Mouse (Mus musculus): Measurements from ENCODE around the gene Nucb1. TPM values are rescaled to one million over a fixed set of nuclear protein-coding genes. Genes with fewer than 3 reads are reported as not detected.

The Nucb1 gene
- polyA plus RNA-seq, 1 experiment from 2014 or later: 84.8 TPM

DNA sequence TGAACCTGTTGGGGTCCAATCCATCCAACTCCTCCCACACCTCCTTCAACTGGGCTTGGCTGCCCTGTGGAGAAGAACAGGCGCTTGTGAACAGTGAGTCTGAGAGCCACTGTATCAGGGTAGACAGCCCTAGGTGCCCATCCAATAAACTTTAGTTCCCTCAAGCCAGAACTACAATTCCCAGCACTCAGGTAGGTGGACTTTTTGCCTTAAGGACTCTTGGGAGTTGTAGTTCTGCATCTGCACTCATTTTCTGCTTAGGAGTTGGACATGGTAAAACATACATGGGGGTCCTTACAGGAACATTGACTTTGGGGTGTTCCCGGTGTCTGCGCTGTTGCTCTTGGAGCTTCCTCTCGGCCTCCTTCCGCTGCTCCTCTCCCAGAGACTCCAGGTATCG lies 11.8 kb downstream of the Nucb1 start:
- Histone ChIP-seq H3K4me3 (ENCODE audit: low read depth, low read length) (no peak overlapping the region), H3K4me1 (ENCODE audit: control insufficient read depth, insufficient read depth, low read length) (no peaks in the 10 kb centered on the region), H3K27me3 (ENCODE audit: control insufficient read depth, insufficient read depth, low read length) (no peaks in the 10 kb centered on the region), H3K9me3 (ENCODE audit: control insufficient read depth, low read length) (no peaks in the 10 kb centered on the region), H3K4me2 (no peak overlapping the region), H3K27ac (ENCODE audit: low read depth, low read length) (no peak overlapping the region), H3K36me3 (ENCODE audit: control insufficient read depth, insufficient read depth, low read length) (peaks cover 9% of the 10 kb centered on the region), H3K9ac (ENCODE audit: low read length) (no peak overlapping the region)
- WGBS: 95% methylated on average over 6 of the region's 6 CpGs
- DNase-seq (ENCODE audit: low spot score, missing footprints) (no peak), ATAC-seq (ENCODE audit: low FRiP score) (no peak)

GRCm38 (mm10) chr7:45494548-45494947 lies 15.7 kb downstream of the Nucb1 start:
- no peak for DNase-seq (ENCODE audit: low spot score, missing footprints)
- H3K36me3 ChIP-seq (ENCODE audit: control insufficient read depth, insufficient read depth, low read length): peaks cover 2% of the 10 kb centered on the region; the same call in 1 of the 2 replicates
- 87% methylated on average over 9 of the region's 9 CpGs for WGBS
- no peak overlapping the region for H3K4me3 ChIP-seq (ENCODE audit: low read depth, low read length)
- H3K9me3 ChIP-seq (ENCODE audit: control insufficient read depth, low read length): no peaks in the 10 kb centered on the region
- ATAC-seq (ENCODE audit: low FRiP score): no peak
- no peaks in the 10 kb centered on the region for H3K27me3 ChIP-seq (ENCODE audit: control insufficient read depth, insufficient read depth, low read length)
- H3K9ac ChIP-seq (ENCODE audit: low read length): no peak overlapping the region
- H3K4me2 ChIP-seq: no peak overlapping the region
- H3K4me1 ChIP-seq (ENCODE audit: control insufficient read depth, insufficient read depth, low read length): no peaks in the 10 kb centered on the region
- H3K27ac ChIP-seq (ENCODE audit: low read depth, low read length): no peak overlapping the region

GRCm38 (mm10) chr7:45492951-45493350 lies 17.3 kb downstream of the Nucb1 start:
- Histone ChIP-seq H3K4me1 (ENCODE audit: control insufficient read depth, insufficient read depth, low read length) (no peaks in the 10 kb centered on the region; the same call in 1 of the 2 replicates), H3K9me3 (ENCODE audit: control insufficient read depth, low read length) (no peaks in the 10 kb centered on the region), H3K4me3 (ENCODE audit: low read depth, low read length) (no peak overlapping the region), H3K27ac (ENCODE audit: low read depth, low read length) (no peak overlapping the region), H3K27me3 (ENCODE audit: control insufficient read depth, insufficient read depth, low read length) (no peaks in the 10 kb centered on the region), H3K4me2 (no peak overlapping the region), H3K9ac (ENCODE audit: low read length) (no peak overlapping the region), H3K36me3 (ENCODE audit: control insufficient read depth, insufficient read depth, low read length) (peaks cover 2% of the 10 kb centered on the region; the same call in 1 of the 2 replicates)
- 93% methylated on average over 5 of the region's 5 CpGs for WGBS
- no peak for DNase-seq (ENCODE audit: low spot score, missing footprints)
- no peak for ATAC-seq (ENCODE audit: low FRiP score)

DNA sequence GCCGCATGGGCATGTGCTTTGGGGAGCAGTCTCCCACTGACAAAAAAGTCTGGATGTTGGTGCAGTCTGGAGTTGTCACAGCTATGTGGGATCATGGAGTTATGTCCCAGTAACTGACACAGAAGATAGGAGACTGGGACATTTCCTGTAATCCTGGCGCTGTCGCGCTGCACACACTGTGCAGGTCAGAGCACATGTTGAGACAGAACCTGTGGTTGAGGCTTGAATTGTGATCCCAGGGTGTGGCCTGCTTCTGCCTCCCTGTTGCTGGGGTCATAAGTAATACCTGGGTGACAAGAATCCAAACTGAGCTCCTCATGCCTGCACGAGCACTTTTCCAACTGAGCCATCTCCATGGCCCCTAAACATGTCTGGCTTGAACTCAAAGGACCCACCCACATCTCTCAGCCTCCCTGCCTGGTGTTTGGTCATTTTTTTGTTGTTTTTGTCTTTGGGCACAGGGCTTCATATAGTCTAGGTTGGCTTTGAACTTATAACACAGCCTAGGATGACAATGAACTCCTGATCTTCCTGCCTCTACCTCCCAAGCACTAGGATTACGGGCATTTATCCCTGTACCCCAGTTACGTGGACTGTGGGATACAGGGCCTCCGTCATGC lies 17.9 kb downstream of the Nucb1 start:
- H3K4me1 ChIP-seq (ENCODE audit: control insufficient read depth, insufficient read depth, low read length): no peaks in the 10 kb centered on the region; the same call in 1 of the 2 replicates
- no peak for ATAC-seq (ENCODE audit: low FRiP score)
- H3K4me2 ChIP-seq: no peak overlapping the region
- 97% methylated on average over 8 of the region's 8 CpGs for WGBS
- H3K27ac ChIP-seq (ENCODE audit: low read depth, low read length): no peak overlapping the region
- no peaks in the 10 kb centered on the region for H3K9me3 ChIP-seq (ENCODE audit: control insufficient read depth, low read length)
- H3K27me3 ChIP-seq (ENCODE audit: control insufficient read depth, insufficient read depth, low read length): no peaks in the 10 kb centered on the region
- no peak overlapping the region for H3K9ac ChIP-seq (ENCODE audit: low read length)
- no peak overlapping the region for H3K4me3 ChIP-seq (ENCODE audit: low read depth, low read length)
- no peaks in the 10 kb centered on the region; the same call in 1 of the 2 replicates for H3K36me3 ChIP-seq (ENCODE audit: control insufficient read depth, insufficient read depth, low read length)
- DNase-seq (ENCODE audit: low spot score, missing footprints): no peak

DNA sequence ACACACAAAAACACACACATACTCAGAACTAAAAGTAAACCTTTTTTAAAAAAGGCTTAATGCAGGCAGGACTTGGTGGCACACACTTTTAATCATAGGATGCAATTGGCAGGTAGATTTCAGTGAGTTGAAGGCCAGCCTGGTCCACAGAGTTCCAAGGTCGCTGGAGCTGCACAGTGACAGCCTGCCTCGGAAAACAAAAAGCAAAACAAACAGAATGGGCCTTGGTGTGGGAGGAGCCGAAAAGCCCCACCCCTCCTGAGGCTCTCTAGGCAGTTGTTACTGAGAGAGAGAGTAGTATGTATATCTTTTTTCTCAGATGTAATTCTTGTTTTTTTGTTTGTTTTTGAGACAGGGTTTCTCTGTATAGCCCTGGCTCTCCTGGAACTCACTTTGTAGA lies 18.9 kb downstream of the Nucb1 start:
- 23% methylated on average over 3 of the region's 3 CpGs for WGBS

DNA sequence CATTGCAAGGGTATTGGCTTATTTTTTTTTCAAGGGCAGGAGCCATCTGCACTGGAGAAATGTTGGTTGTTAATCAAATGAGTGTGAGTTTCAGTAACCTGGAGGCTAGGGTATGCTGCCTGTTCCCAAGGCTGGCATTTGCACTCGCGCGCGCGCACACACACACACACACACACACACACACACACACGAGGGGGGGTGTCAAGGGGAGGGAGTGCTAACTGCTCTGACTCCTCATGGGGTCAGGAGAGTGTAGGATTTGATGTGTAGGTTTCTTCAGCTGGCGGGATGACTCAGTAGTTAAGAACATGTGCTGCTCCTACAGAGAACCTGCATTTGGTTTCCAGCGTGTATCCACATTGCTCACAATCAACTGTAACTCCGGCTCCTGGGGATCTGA lies 19.4 kb downstream of the Nucb1 start:
- Histone ChIP-seq H3K4me1 (ENCODE audit: control insufficient read depth, insufficient read depth, low read length) (no peaks in the 10 kb centered on the region; the same call in 1 of the 2 replicates), H3K4me2 (no peak overlapping the region), H3K27ac (ENCODE audit: low read depth, low read length) (no peak overlapping the region), H3K9ac (ENCODE audit: low read length) (no peak overlapping the region), H3K27me3 (ENCODE audit: control insufficient read depth, insufficient read depth, low read length) (no peaks in the 10 kb centered on the region), H3K4me3 (ENCODE audit: low read depth, low read length) (no peak overlapping the region), H3K36me3 (ENCODE audit: control insufficient read depth, insufficient read depth, low read length) (no peaks in the 10 kb centered on the region), H3K9me3 (ENCODE audit: control insufficient read depth, low read length) (no peaks in the 10 kb centered on the region)
- DNase-seq (ENCODE audit: low spot score, missing footprints) (no peak), ATAC-seq (ENCODE audit: low FRiP score) (no peak)
- WGBS: 54% methylated on average over 9 of the region's 9 CpGs

More for the DNA sequence above, 18.9 kb downstream of the Nucb1 start:
- no peaks in the 10 kb centered on the region; the same call in 1 of the 2 replicates for H3K4me1 ChIP-seq (ENCODE audit: control insufficient read depth, insufficient read depth, low read length)
- H3K27me3 ChIP-seq (ENCODE audit: control insufficient read depth, insufficient read depth, low read length): no peaks in the 10 kb centered on the region
- H3K4me2 ChIP-seq: no peak overlapping the region
- H3K9me3 ChIP-seq (ENCODE audit: control insufficient read depth, low read length): no peaks in the 10 kb centered on the region
- H3K27ac ChIP-seq (ENCODE audit: low read depth, low read length): no peak overlapping the region
- no peaks in the 10 kb centered on the region for H3K36me3 ChIP-seq (ENCODE audit: control insufficient read depth, insufficient read depth, low read length)
- DNase-seq (ENCODE audit: low spot score, missing footprints) (no peak), ATAC-seq (ENCODE audit: low FRiP score) (no peak)
- H3K4me3 ChIP-seq (ENCODE audit: low read depth, low read length): no peak overlapping the region
- no peak overlapping the region for H3K9ac ChIP-seq (ENCODE audit: low read length)

DNA sequence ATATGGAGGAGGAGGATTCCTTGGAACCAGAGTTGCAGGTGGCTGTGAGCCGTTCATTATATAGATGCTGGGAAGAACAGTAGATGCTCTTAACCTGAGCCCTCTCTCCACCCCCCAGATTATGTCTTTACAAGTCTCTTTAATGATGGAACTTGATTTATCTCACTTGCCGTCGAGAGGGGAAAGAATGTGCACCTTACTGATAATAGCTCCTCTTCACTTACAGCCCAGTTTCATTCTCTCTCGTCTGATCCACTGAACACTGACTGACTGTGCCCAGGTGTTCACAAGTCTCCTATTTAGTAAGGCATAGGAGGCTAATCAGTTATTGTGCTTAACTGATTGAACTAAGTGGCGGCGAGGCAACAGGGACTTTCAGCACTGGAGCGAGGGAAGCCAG lies 20.6 kb downstream of the Nucb1 start:
- no peak overlapping the region for H3K4me2 ChIP-seq
- no peak overlapping the region for H3K27ac ChIP-seq (ENCODE audit: low read depth, low read length)
- 86% methylated on average over 7 of the region's 7 CpGs for WGBS
- H3K9me3 ChIP-seq (ENCODE audit: control insufficient read depth, low read length): no peaks in the 10 kb centered on the region
- no peaks in the 10 kb centered on the region for H3K27me3 ChIP-seq (ENCODE audit: control insufficient read depth, insufficient read depth, low read length)
- H3K4me3 ChIP-seq (ENCODE audit: low read depth, low read length): no peak overlapping the region
- H3K9ac ChIP-seq (ENCODE audit: low read length): no peak overlapping the region
- DNase-seq (ENCODE audit: low spot score, missing footprints): no peak
- no peak for ATAC-seq (ENCODE audit: low FRiP score)
- no peaks in the 10 kb centered on the region for H3K36me3 ChIP-seq (ENCODE audit: control insufficient read depth, insufficient read depth, low read length)
- no peaks in the 10 kb centered on the region; the same call in 1 of the 2 replicates for H3K4me1 ChIP-seq (ENCODE audit: control insufficient read depth, insufficient read depth, low read length)

GRCm38 (mm10) chr7:45488293-45489204 lies 21.7 kb downstream of the Nucb1 start, which contains the start of gene Dhdh:
TSS of gene Dhdh (minus strand) at chr7:45488805.
- H3K27ac ChIP-seq (ENCODE audit: low read depth, low read length): peak within 1 kb of the TSS; percentile 20; the same call in 1 of the 2 replicates
- peak within 1 kb of the TSS; percentile 70 for H3K4me2 ChIP-seq
- 7% methylated on average over 38 of the region's 38 CpGs for WGBS
- no peaks in the 10 kb centered on the region; the same call in 1 of the 2 replicates for H3K4me1 ChIP-seq (ENCODE audit: control insufficient read depth, insufficient read depth, low read length)
- peak within 1 kb of the TSS; percentile 80 for H3K9ac ChIP-seq (ENCODE audit: low read length)
- H3K27me3 ChIP-seq (ENCODE audit: control insufficient read depth, insufficient read depth, low read length): no peaks in the 10 kb centered on the region
- no peaks in the 10 kb centered on the region for H3K9me3 ChIP-seq (ENCODE audit: control insufficient read depth, low read length)
- DNase-seq (ENCODE audit: low spot score, missing footprints): peak; percentile 95
- ATAC-seq (ENCODE audit: low FRiP score): peak; percentile 70
- H3K36me3 ChIP-seq (ENCODE audit: control insufficient read depth, insufficient read depth, low read length): no peaks in the 10 kb centered on the region
- H3K4me3 ChIP-seq (ENCODE audit: low read depth, low read length): peak within 1 kb of the TSS; percentile 49

GRCm38 (mm10) chr7:45487861-45488292 lies 22.3 kb downstream of the Nucb1 start:
- DNase-seq (ENCODE audit: low spot score, missing footprints): peak; percentile 95
- Histone ChIP-seq H3K36me3 (ENCODE audit: control insufficient read depth, insufficient read depth, low read length) (no peaks in the 10 kb centered on the region), H3K9ac (ENCODE audit: low read length) (peak overlapping the region; percentile 80), H3K9me3 (ENCODE audit: control insufficient read depth, low read length) (no peaks in the 10 kb centered on the region), H3K4me2 (peak overlapping the region; percentile 70), H3K27me3 (ENCODE audit: control insufficient read depth, insufficient read depth, low read length) (no peaks in the 10 kb centered on the region), H3K4me1 (ENCODE audit: control insufficient read depth, insufficient read depth, low read length) (no peaks in the 10 kb centered on the region; the same call in 1 of the 2 replicates), H3K27ac (ENCODE audit: low read depth, low read length) (peak overlapping the region; percentile 20; the same call in 1 of the 2 replicates), H3K4me3 (ENCODE audit: low read depth, low read length) (peak overlapping the region; percentile 49)
- ATAC-seq (ENCODE audit: low FRiP score): peak; percentile 49
- 17% methylated on average over 11 of the region's 11 CpGs for WGBS
